Mouse (Mus musculus) midbrain, embryonic 16.5 days (tissue): ENCODE results near the gene Txn2. TPM values are rescaled to one million over a fixed set of nuclear protein-coding genes. Genes with fewer than 3 reads are reported as not detected.

Experiments used
- ATAC-seq: fragments of 200-750 bp; cut with Nextera tagmentation; 2 replicates; pipeline ENCODE4 v1.8.0; 2017; ENCODE audit warnings: moderate TSS enrichment
- H3K27ac ChIP-seq: fragments of 300-500 bp; sonication (generic); 2 replicates; pipeline ENCODE4 v1.5.1; 2014; ENCODE audit warnings: mild to moderate bottlenecking, low read length, mixed read lengths
- H3K27me3 ChIP-seq: fragments of 300-500 bp; sonication (generic); 2 replicates; pipeline ENCODE4 v1.6.1; 2014; ENCODE audit warnings: low read depth, low read length, mixed read lengths; ENCODE audit not compliant: control insufficient read depth, insufficient read depth
- H3K36me3 ChIP-seq: fragments of 300-500 bp; sonication (generic); 2 replicates; pipeline ENCODE4 v1.6.1; 2014; ENCODE audit warnings: mild to moderate bottlenecking, low read length, moderate library complexity, mixed read lengths; ENCODE audit not compliant: control insufficient read depth, insufficient read depth
- H3K4me1 ChIP-seq: fragments of 300-500 bp; sonication (generic); 2 replicates; pipeline ENCODE4 v1.6.1; 2014; ENCODE audit warnings: mild to moderate bottlenecking, low read length, mixed read lengths; ENCODE audit not compliant: control insufficient read depth, insufficient read depth
- H3K4me2 ChIP-seq: fragments of 300-500 bp; sonication (generic); 2 replicates; pipeline ENCODE4 v1.6.1; 2014; ENCODE audit warnings: mild to moderate bottlenecking, low read length, mixed read lengths
- H3K4me3 ChIP-seq: fragments of 300-500 bp; sonication (generic); 2 replicates; pipeline ENCODE4 v1.5.1; 2014; ENCODE audit warnings: low read depth, mild to moderate bottlenecking, low read length, moderate library complexity, mixed read lengths
- H3K9ac ChIP-seq: fragments of 300-500 bp; sonication (generic); 2 replicates; pipeline ENCODE4 v1.6.1; 2014; ENCODE audit warnings: low read depth, low read length, mixed read lengths
- H3K9me3 ChIP-seq: fragments of 300-500 bp; sonication (generic); replicated peaks from 2 replicates; pipeline ENCODE4 v1.6.1; 2014; ENCODE audit warnings: mild to moderate bottlenecking, low read length, mixed read lengths; ENCODE audit not compliant: control insufficient read depth, poor library complexity, severe bottlenecking
- WGBS: fragments of 180-500 bp; shearing (Covaris S2); extraction: QIAGEN DNeasy Blood & Tissue Kit; methylation state at CpG from one replicate; pipeline ENCODE4 v1.1.7; 2014; 5-methylcytosine and 5-hydroxymethylcytosine counted together
- polyA plus RNA-seq: library from polyadenylated mRNA; unstranded; fragments of >200 nt; fragmentation: Nextera tagmentation; extraction: Ambion mirVana; gene quantifications from 2 replicates; pipeline ENCODE4 v1.2.1, GENCODE M21; 2015

Gene Txn2
- polyA plus RNA-seq, 1 experiment from 2014 or later, result 187 TPM

GRCm38 (mm10) chr15:77938516-77938915 is 9.7 kb upstream of the Txn2 start:
- Histone ChIP-seq H3K27ac (no peak overlapping the region), H3K4me2 (no peak overlapping the region), H3K4me3 (no peak overlapping the region), H3K4me1 (peaks cover 7% of the 10 kb centered on the region; the same call in 1 of the 2 replicates), H3K27me3 (no peaks in the 10 kb centered on the region), H3K9ac (no peak overlapping the region), H3K36me3 (peaks cover 9% of the 10 kb centered on the region), H3K9me3 (no peaks in the 10 kb centered on the region)
- ATAC-seq, result no peak
- WGBS, result 74% methylated on average over 5 of the region's 5 CpGs

- H3K4me3 ChIP-seq, result no peak overlapping the region
- peaks cover 7% of the 10 kb centered on the region; the same call in 1 of the 2 replicates for H3K4me1 ChIP-seq
- no peaks in the 10 kb centered on the region for H3K36me3 ChIP-seq
- no peak overlapping the region for H3K4me2 ChIP-seq
- no peak overlapping the region for H3K9ac ChIP-seq
- H3K27me3 ChIP-seq, result no peaks in the 10 kb centered on the region
- H3K27ac ChIP-seq, result no peak overlapping the region
- H3K9me3 ChIP-seq, result no peaks in the 10 kb centered on the region
- WGBS, result 83% methylated on average over 14 of the region's 14 CpGs
- no peak for ATAC-seq
Observed at GRCm38 (mm10) chr15:77935673-77936375, 7.0 kb upstream of the Txn2 start.

GRCm38 (mm10) chr15:77934968-77935367 is 6.2 kb upstream of the Txn2 start:
- H3K4me1 ChIP-seq, result peaks cover 7% of the 10 kb centered on the region; the same call in 1 of the 2 replicates
- no peak overlapping the region for H3K4me3 ChIP-seq
- WGBS, result 76% methylated on average over 5 of the region's 5 CpGs
- no peaks in the 10 kb centered on the region for H3K36me3 ChIP-seq
- no peak overlapping the region for H3K27ac ChIP-seq
- H3K4me2 ChIP-seq, result no peak overlapping the region
- no peaks in the 10 kb centered on the region for H3K9me3 ChIP-seq
- no peak overlapping the region for H3K9ac ChIP-seq
- no peak for ATAC-seq
- H3K27me3 ChIP-seq, result no peaks in the 10 kb centered on the region

GRCm38 (mm10) chr15:77934326-77934725 is 5.5 kb upstream of the Txn2 start:
- Histone ChIP-seq H3K4me1 (peaks cover 13% of the 10 kb centered on the region), H3K9me3 (no peaks in the 10 kb centered on the region), H3K9ac (no peak overlapping the region), H3K4me3 (no peak overlapping the region), H3K36me3 (no peaks in the 10 kb centered on the region), H3K27ac (no peak overlapping the region), H3K4me2 (no peak overlapping the region), H3K27me3 (no peaks in the 10 kb centered on the region)
- ATAC-seq, result no peak
- 79% methylated on average over 11 of the region's 11 CpGs for WGBS

GRCm38 (mm10) chr15:77933770-77934169 is 5.0 kb upstream of the Txn2 start:
- peak overlapping the region; percentile 56; the same call in 1 of the 2 replicates for H3K9ac ChIP-seq
- H3K9me3 ChIP-seq, result no peaks in the 10 kb centered on the region
- no peaks in the 10 kb centered on the region for H3K27me3 ChIP-seq
- H3K4me2 ChIP-seq, result peak overlapping the region; percentile 52
- no peaks in the 10 kb centered on the region for H3K36me3 ChIP-seq
- no peak overlapping the region for H3K27ac ChIP-seq
- WGBS, result under 1% methylated on average over 14 of the region's 14 CpGs
- ATAC-seq, result no peak
- peak overlapping the region; percentile 21; the same call in 1 of the 2 replicates for H3K4me3 ChIP-seq
- H3K4me1 ChIP-seq, result peaks cover 13% of the 10 kb centered on the region

GRCm38 (mm10) chr15:77933222-77933621 is 4.4 kb upstream of the Txn2 start:
- Histone ChIP-seq H3K9ac (peak overlapping the region; percentile 56; the same call in 1 of the 2 replicates), H3K27me3 (no peaks in the 10 kb centered on the region), H3K4me3 (no peak overlapping the region), H3K4me2 (no peak overlapping the region; the same call in 1 of the 2 replicates), H3K9me3 (no peaks in the 10 kb centered on the region), H3K36me3 (no peaks in the 10 kb centered on the region), H3K4me1 (peaks cover 14% of the 10 kb centered on the region), H3K27ac (no peak overlapping the region)
- no peak for ATAC-seq
- 73% methylated on average over 3 of the region's 3 CpGs for WGBS

GRCm38 (mm10) chr15:77931689-77932016 is 2.8 kb upstream of the Txn2 start:
- Histone ChIP-seq H3K9ac (no peak overlapping the region), H3K36me3 (no peaks in the 10 kb centered on the region), H3K27ac (no peak overlapping the region), H3K4me2 (no peak overlapping the region), H3K9me3 (no peaks in the 10 kb centered on the region), H3K4me3 (no peak overlapping the region), H3K27me3 (no peaks in the 10 kb centered on the region), H3K4me1 (peaks cover 22% of the 10 kb centered on the region)
- 76% methylated on average over 6 of the region's 6 CpGs for WGBS
- ATAC-seq, result no peak

GRCm38 (mm10) chr15:77930986-77931688 is 2.3 kb upstream of the Txn2 start:
- H3K36me3 ChIP-seq, result no peaks in the 10 kb centered on the region
- H3K4me3 ChIP-seq, result no peak overlapping the region
- no peak overlapping the region for H3K4me2 ChIP-seq
- H3K27me3 ChIP-seq, result no peaks in the 10 kb centered on the region
- H3K9ac ChIP-seq, result no peak overlapping the region
- 84% methylated on average over 6 of the region's 6 CpGs for WGBS
- no peak overlapping the region for H3K27ac ChIP-seq
- no peaks in the 10 kb centered on the region for H3K9me3 ChIP-seq
- no peak for ATAC-seq
- H3K4me1 ChIP-seq, result peaks cover 22% of the 10 kb centered on the region

- ATAC-seq, result no peak
- Histone ChIP-seq H3K4me1 (peaks cover 22% of the 10 kb centered on the region), H3K27me3 (no peaks in the 10 kb centered on the region), H3K4me2 (peak overlapping the region; percentile 66), H3K27ac (no peak overlapping the region), H3K9me3 (no peaks in the 10 kb centered on the region), H3K9ac (peak overlapping the region; percentile 61), H3K36me3 (no peaks in the 10 kb centered on the region), H3K4me3 (peak overlapping the region; percentile 64)
- 53% methylated on average over 8 of the region's 8 CpGs for WGBS
Observed at GRCm38 (mm10) chr15:77929804-77930203, 998 bp upstream of the Txn2 start.
